Mouse (Mus musculus) hindbrain, embryonic 14.5 days (tissue): ENCODE results near the gene Itpkc. TPM values are rescaled to one million over a fixed set of nuclear protein-coding genes. Genes with fewer than 3 reads are reported as not detected.
A peak's percentile ranks its signal among the peaks of the same experiment; 100 is the strongest.

Experiments used
- ATAC-seq: fragments of 200-750 bp; cut with Nextera tagmentation; 2 replicates; pipeline ENCODE4 v1.8.0; 2017; ENCODE audit warnings: moderate number of reproducible peaks, mild to moderate bottlenecking, moderate TSS enrichment, moderate library complexity; ENCODE audit not compliant: low FRiP score
- DNase-seq: peaks from one replicate; pipeline ENCODE4 v3.0.0-alpha.2; 2015; ENCODE audit warnings: low spot score
- H3K27ac ChIP-seq: fragments of 300-500 bp; sonication (generic); 2 replicates; pipeline ENCODE4 v1.5.1; 2014; ENCODE audit warnings: mild to moderate bottlenecking, moderate library complexity
- H3K27me3 ChIP-seq: fragments of 300-500 bp; sonication (generic); 2 replicates; pipeline ENCODE4 v1.6.1; 2014; ENCODE audit warnings: mild to moderate bottlenecking, low read length, mixed read lengths; ENCODE audit not compliant: control insufficient read depth, insufficient read depth
- H3K36me3 ChIP-seq: fragments of 300-500 bp; sonication (generic); replicated peaks from 2 replicates; pipeline ENCODE4 v1.6.1; 2014; ENCODE audit not compliant: control insufficient read depth, insufficient read depth
- H3K4me1 ChIP-seq: fragments of 300-500 bp; sonication (generic); replicated peaks from 2 replicates; pipeline ENCODE4 v1.6.1; 2014; ENCODE audit warnings: antibody characterized with exemption, low read length, mixed read lengths; ENCODE audit not compliant: control insufficient read depth, insufficient read depth
- H3K4me2 ChIP-seq: fragments of 300-500 bp; sonication (generic); replicated peaks from 2 replicates; pipeline ENCODE4 v1.6.1; 2014; ENCODE audit warnings: mild to moderate bottlenecking, moderate library complexity
- H3K4me3 ChIP-seq: fragments of 300-500 bp; sonication (generic); replicated peaks from 2 replicates; pipeline ENCODE4 v1.5.1; 2014; ENCODE audit warnings: mild to moderate bottlenecking, low read length
- H3K9ac ChIP-seq: fragments of 300-500 bp; sonication (generic); 2 replicates; pipeline ENCODE4 v1.6.1; 2014
- H3K9me3 ChIP-seq: fragments of 300-500 bp; sonication (generic); 2 replicates; pipeline ENCODE4 v1.6.1; 2016; ENCODE audit warnings: low read length; ENCODE audit not compliant: control insufficient read depth
- WGBS: fragments of 180-500 bp; shearing (Covaris S2); extraction: QIAGEN DNeasy Blood & Tissue Kit; methylation state at CpG from one replicate; pipeline ENCODE4 v1.1.7; 2014; 5-methylcytosine and 5-hydroxymethylcytosine counted together
- polyA plus RNA-seq: library from polyadenylated mRNA; unstranded; fragments of >200 nt; fragmentation: Nextera tagmentation; extraction: Ambion mirVana; gene quantifications from 2 replicates; pipeline ENCODE4 v1.2.1, GENCODE M21; 2014

Itpkc gene
- polyA plus RNA-seq, 1 experiment from 2014 or later = 6.5 TPM

DNA sequence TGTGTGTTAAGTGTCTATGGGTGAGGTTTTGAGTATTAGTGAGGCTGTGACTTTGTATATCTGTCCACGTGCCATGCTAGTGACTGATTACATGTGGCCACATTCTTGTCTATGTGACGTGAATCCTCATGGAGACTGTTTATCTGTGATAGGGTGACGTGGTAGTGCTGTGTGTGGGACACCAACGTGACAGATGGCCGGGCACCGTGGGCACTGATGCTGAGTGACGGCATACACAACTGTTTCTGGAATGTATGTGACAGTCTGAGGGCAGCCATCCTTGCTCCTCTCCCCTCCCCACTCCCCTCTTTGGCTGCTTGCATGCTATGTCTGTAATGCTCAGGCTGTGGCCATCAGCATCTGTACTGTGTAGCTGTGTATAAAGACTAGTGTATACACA lies 32.4 kb upstream of the Itpkc start:
- H3K27ac ChIP-seq = peak overlapping the region; percentile 90
- peak overlapping the region; percentile 68 for H3K4me3 ChIP-seq
- H3K9me3 ChIP-seq = no peaks in the 10 kb centered on the region
- ATAC-seq (no peak), DNase-seq (no peak)
- peak overlapping the region; percentile 95 for H3K9ac ChIP-seq
- WGBS = 27% methylated on average over 7 of the region's 7 CpGs
- peak overlapping the region; percentile 78 for H3K4me2 ChIP-seq
- no peaks in the 10 kb centered on the region for H3K27me3 ChIP-seq
- peaks cover 41% of the 10 kb centered on the region for H3K36me3 ChIP-seq
- H3K4me1 ChIP-seq = peaks cover 31% of the 10 kb centered on the region

DNA sequence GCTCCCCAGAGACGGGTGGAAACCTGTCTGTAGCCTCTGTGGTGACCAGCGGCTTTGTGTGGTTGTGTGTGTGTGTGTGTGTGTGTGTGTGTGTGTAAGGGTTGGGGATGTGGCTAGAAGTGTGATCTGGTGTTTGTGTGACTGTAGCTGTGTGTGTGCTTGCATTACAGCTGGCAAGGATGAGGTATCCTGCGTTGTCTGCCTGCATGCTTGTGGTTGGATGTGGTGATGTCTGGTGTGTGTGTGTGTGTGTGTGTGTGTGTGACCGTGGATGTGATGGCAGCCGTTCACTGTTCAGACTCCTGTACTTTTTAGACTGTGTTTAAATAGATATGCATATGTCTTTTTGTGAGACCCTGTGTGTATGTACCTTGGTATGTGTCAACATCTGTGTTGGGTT lies 31.3 kb upstream of the Itpkc start:
- no peaks in the 10 kb centered on the region for H3K27me3 ChIP-seq
- no peak for ATAC-seq
- peak overlapping the region; percentile 68 for H3K4me3 ChIP-seq
- peak overlapping the region; percentile 90 for H3K27ac ChIP-seq
- peaks cover 30% of the 10 kb centered on the region for H3K36me3 ChIP-seq
- peak overlapping the region; percentile 78 for H3K4me2 ChIP-seq
- peaks cover 31% of the 10 kb centered on the region for H3K4me1 ChIP-seq
- no peaks in the 10 kb centered on the region for H3K9me3 ChIP-seq
- DNase-seq = peak; percentile 46
- whole genome bisulfite sequencing = 8% methylated on average over 5 of the region's 5 CpGs
- H3K9ac ChIP-seq = peak overlapping the region; percentile 95

GRCm38 (mm10) chr7:27259271-27259721 lies 30.8 kb upstream of the Itpkc start:
- Histone ChIP-seq H3K4me2 (peak overlapping the region; percentile 78), H3K36me3 (peaks cover 26% of the 10 kb centered on the region), H3K27ac (peak overlapping the region; percentile 90), H3K27me3 (no peaks in the 10 kb centered on the region), H3K4me1 (peaks cover 31% of the 10 kb centered on the region), H3K9ac (peak overlapping the region; percentile 95), H3K4me3 (peak overlapping the region; percentile 68), H3K9me3 (no peaks in the 10 kb centered on the region)
- DNase-seq (no peak), ATAC-seq (peak; percentile 13; the same call in 1 of the 2 replicates)
- WGBS = 1% methylated on average over 9 of the region's 9 CpGs

- peak within 1 kb of the TSS; percentile 95 for H3K9ac ChIP-seq
- WGBS = under 1% methylated on average over 46 of the region's 47 CpGs
Measured at GRCm38 (mm10) chr7:27258205-27258899, 29.9 kb upstream of the Itpkc start, which contains the start of gene Numbl. TSS of gene Numbl (plus strand) at chr7:27258433.

DNA sequence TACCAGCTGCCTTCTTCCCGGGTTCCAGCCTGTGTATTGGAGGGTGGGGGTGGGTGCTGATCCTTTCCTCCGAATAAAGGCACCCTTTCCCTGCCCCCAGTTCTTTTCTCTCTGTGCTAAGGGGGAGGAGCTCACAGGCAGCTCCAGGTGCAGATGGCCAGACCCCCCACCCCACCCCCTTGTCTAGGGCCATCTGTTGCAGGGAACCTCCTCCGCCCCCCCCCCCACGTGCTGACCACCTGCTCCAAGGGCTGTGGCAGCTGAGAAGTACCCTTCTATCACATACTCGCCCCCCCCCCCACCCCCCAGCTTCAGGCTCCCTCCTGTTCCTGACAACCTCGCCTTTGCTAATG lies 29.4 kb upstream of the Itpkc start:
- Histone ChIP-seq H3K9me3 (no peaks in the 10 kb centered on the region), H3K4me1 (peaks cover 31% of the 10 kb centered on the region), H3K4me2 (peak overlapping the region; percentile 78), H3K9ac (peak overlapping the region; percentile 35; the same call in 1 of the 2 replicates), H3K27ac (peak overlapping the region; percentile 90), H3K36me3 (peaks cover 19% of the 10 kb centered on the region), H3K4me3 (peak overlapping the region; percentile 68), H3K27me3 (no peaks in the 10 kb centered on the region)
- 6% methylated on average over 6 of the region's 6 CpGs for WGBS
- ATAC-seq (peak; percentile 15), DNase-seq (no peak)

More at GRCm38 (mm10) chr7:27258205-27258899, 29.9 kb upstream of the Itpkc start, which contains the start of gene Numbl:
- peak within 1 kb of the TSS; percentile 78 for H3K4me2 ChIP-seq
- DNase-seq = peak; percentile 93
- peak within 1 kb of the TSS; percentile 90 for H3K27ac ChIP-seq
- H3K4me3 ChIP-seq = peak within 1 kb of the TSS; percentile 68
- H3K36me3 ChIP-seq = peaks cover 19% of the 10 kb centered on the region
- peaks cover 31% of the 10 kb centered on the region for H3K4me1 ChIP-seq
- no peaks in the 10 kb centered on the region for H3K9me3 ChIP-seq
- H3K27me3 ChIP-seq = no peaks in the 10 kb centered on the region
- ATAC-seq = peak; percentile 75

DNA sequence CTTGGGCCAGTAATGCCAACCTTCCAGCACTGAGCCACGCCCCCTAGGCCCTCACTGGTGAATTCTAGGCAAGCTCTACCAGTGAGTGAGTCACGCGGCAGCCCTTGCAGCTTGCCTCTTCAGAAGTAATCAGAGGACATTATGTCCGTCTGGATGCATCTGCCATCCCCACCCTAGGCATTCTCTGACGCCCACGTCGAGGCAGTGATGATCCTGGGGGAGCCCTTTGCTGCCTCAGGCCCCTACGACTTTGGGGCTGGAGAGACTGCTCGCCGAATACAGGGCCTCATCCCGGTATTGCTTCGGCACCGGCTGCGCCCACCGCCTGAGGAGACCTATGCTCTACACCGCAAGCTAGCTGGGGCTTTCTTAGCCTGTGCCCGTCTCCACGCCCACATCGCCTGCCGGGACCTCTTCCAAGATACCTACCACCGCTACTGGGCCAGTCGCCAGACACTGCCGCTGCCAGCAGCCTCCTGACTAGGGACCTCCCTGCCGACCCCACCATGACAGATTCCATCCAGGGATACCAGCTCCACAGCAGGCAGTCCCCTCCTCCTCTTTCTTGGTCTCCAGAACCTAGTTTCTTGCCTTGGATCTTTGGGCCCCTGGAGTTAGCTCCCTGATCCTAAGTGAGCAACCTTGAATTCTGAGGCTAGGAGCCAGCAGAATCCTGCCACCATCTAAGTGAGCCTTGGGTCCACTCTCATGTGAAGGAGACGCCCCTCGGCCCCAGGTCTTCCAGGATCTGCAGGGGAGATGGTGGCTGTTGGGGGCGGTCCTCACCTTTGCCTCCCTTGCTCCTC lies 28.8 kb upstream of the Itpkc start:
- Histone ChIP-seq H3K4me3 (peak overlapping the region; percentile 8; the same call in 1 of the 2 replicates), H3K4me1 (peaks cover 31% of the 10 kb centered on the region), H3K36me3 (peaks cover 18% of the 10 kb centered on the region), H3K9me3 (no peaks in the 10 kb centered on the region), H3K27me3 (no peaks in the 10 kb centered on the region), H3K9ac (peak overlapping the region; percentile 35; the same call in 1 of the 2 replicates), H3K27ac (peak overlapping the region; percentile 80), H3K4me2 (peak overlapping the region; percentile 78)
- DNase-seq (peak; percentile 62), ATAC-seq (peak; percentile 18; the same call in 1 of the 2 replicates)
- 7% methylated on average over 27 of the region's 27 CpGs for WGBS

DNA sequence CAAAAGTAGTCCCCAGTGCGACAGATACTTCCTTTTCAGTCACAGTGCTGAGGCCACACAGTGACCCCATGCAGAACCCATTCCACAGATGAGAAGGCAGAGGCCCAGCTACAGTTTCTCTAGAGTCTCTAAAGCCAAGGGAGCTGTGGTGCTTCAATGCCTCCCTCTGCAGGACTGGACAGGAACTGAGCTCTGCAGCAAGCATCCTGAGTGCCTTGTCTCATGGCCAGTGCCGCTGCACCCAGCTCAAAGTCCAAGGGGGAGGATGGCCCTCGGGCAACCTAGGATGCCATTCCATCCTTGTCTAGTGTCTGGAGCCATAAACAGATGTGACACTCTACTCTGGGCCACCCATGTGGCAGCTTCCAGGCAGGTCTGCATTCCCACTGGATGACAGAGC lies 27.3 kb upstream of the Itpkc start:
- Histone ChIP-seq H3K36me3 (peaks cover 25% of the 10 kb centered on the region), H3K27ac (no peak overlapping the region), H3K9me3 (no peaks in the 10 kb centered on the region), H3K9ac (no peak overlapping the region), H3K4me1 (peaks cover 17% of the 10 kb centered on the region), H3K4me3 (no peak overlapping the region), H3K27me3 (no peaks in the 10 kb centered on the region), H3K4me2 (no peak overlapping the region)
- WGBS = 76% methylated on average over 3 of the region's 3 CpGs
- DNase-seq (no peak), ATAC-seq (no peak)

DNA sequence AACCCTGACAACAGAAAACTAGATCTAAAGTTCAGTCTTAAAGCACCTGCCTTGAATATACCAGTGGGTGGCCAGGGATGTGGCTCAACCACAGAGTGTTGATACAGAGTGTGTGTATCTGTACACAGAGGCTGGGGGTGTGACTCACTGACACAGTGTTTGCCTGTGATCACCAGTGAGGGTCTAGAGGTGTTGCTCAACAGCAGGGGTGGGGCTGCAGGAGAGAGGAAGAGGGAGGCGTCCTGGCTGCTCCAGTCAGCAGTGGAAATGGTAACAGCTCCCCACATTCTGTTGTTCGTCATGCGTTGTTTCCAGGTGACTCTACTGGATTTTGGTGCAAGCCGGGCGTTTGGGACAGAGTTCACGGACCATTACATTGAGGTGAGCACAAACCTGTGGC lies 23.5 kb upstream of the Itpkc start:
- Histone ChIP-seq H3K27me3 (no peaks in the 10 kb centered on the region), H3K4me1 (no peaks in the 10 kb centered on the region), H3K4me3 (no peak overlapping the region), H3K9me3 (no peaks in the 10 kb centered on the region), H3K9ac (no peak overlapping the region), H3K27ac (no peak overlapping the region), H3K4me2 (no peak overlapping the region), H3K36me3 (peaks cover 32% of the 10 kb centered on the region)
- WGBS = 92% methylated on average over 6 of the region's 6 CpGs
- no peak for ATAC-seq
- DNase-seq = no peak

DNA sequence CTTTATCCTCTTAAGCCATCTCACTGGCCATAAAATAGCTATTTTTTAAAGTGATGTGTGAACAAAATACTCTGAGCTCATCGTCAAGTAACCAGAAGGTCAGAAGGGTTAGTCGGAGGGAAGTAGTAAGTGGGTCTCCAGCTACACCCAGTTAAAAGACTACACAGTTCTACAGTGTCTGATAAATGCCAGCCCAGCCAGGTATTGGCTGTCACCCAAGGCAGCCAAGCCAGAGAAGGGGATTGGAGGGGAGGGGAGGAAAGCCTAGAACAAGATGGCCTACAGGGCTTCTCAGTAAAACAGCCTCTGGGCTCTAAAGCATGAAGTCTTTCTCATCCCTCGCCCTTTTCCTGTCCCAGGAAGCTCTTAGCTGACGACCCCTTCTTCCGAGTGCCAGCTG lies 21.5 kb upstream of the Itpkc start:
- peaks cover 49% of the 10 kb centered on the region for H3K36me3 ChIP-seq
- H3K27ac ChIP-seq = no peak overlapping the region
- H3K4me2 ChIP-seq = no peak overlapping the region
- no peak overlapping the region for H3K9ac ChIP-seq
- DNase-seq = no peak
- no peaks in the 10 kb centered on the region for H3K4me1 ChIP-seq
- no peaks in the 10 kb centered on the region for H3K27me3 ChIP-seq
- WGBS = 83% methylated on average over 5 of the region's 5 CpGs
- H3K4me3 ChIP-seq = no peak overlapping the region
- ATAC-seq = no peak
- no peaks in the 10 kb centered on the region for H3K9me3 ChIP-seq
